Mouse (Mus musculus) layer of hippocampus, adult 2 months (tissue): ENCODE measurements around the gene H6pd. TPM values are rescaled to one million over a fixed set of nuclear protein-coding genes. Genes with fewer than 3 reads are reported as not detected.

Experiments used
- DNase-seq, 2 experiments: peaks; one replicate each; pipeline ENCODE4 v3.0.0; 2022; ENCODE audit warnings: low spot score in 2 of 2
- H3K27ac ChIP-seq: fragments of 200-600 bp; 2 replicates; pipeline ENCODE4 v1.8.1; 2022
- H3K4me3 ChIP-seq: fragments of 200-600 bp; 2 replicates; pipeline ENCODE4 v1.8.1; 2022; ENCODE audit warnings: mild to moderate bottlenecking
- CTCF ChIP-seq: fragments of 200-600 bp; conservative IDR thresholded peaks from 2 replicates; pipeline ENCODE4 v1.8.1; 2022; ENCODE audit warnings: antibody characterized with exemption, mild to moderate bottlenecking, moderate library complexity
- total RNA-seq, 2 experiments: library from RNA; stranded (reverse); gene quantifications; 2 replicates each; pipeline ENCODE4 v1.2.3; 2021

Gene H6pd
- total RNA-seq, 2 experiments from 2014 or later, result 9.5 to 11.1 TPM

- Histone ChIP-seq H3K27ac (peak within 1 kb of the TSS; percentile 89), H3K4me3 (peak within 1 kb of the TSS; percentile 93)
- DNase-seq, result peak; percentile 96 to 97
- TF ChIP-seq CTCF, result 0 out of 2 replicates have a peak, but pooled peaks have one; percentile 8
Observed at GRCm38 (mm10) chr4:149954893-149955439, 53.9 kb downstream of the H6pd start, which contains the start of gene Spsb1. Gene Spsb1 (minus strand): TSS chr4:149955043.

GRCm38 (mm10) chr4:149953621-149954481 lies 55.0 kb downstream of the H6pd start:
- Histone ChIP-seq H3K4me3 (peak overlapping the region; percentile 93), H3K27ac (peak overlapping the region; percentile 89)
- TF ChIP-seq CTCF, result no peak
- DNase-seq, result peak; percentile 22 to 57

DNA sequence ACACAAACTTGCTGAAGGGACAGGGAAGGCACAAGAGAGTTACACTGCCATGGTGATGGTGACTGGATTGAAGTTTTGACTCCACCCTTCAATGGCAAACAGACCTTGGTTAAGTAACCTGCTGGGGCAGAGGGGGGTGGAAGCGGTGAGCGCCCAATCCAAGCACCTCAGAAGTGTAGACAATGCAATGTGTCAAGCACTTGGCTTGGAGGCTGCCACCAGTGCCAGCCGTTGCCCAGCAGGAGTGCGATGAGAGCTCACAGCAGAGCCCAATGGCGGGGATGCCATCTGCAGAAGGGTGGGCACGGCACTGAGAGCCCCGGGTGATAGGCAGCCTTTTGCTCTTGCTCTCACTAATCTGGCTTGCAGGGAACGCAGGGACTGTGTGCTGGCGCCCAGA lies 56.6 kb downstream of the H6pd start:
- no peak for DNase-seq
- Histone ChIP-seq H3K4me3 (peak overlapping the region; percentile 13; the same call in 1 of the 2 replicates), H3K27ac (0 out of 2 replicates have a peak overlapping the region, but pooled peaks have one; percentile 10)
- no peak for TF ChIP-seq CTCF

DNA sequence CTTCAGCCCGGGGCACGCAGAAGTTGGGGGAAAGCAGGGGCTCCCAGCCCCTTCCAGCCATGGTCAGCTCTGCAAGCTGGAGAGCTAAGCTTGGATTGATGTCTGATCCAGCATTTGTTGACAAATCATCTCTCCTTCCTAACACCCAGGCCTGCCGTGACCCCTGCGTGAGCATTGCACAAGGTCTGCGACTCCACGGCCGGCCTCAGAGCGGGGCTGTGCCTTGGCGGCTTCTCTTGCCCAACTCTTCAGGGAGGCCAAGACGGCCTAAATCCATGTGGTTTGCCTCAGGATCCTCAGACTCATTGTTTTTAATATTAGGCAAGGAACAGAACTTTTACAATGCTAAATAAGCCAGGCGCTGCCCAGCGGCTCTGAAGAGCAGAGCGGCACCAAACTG lies 57.6 kb downstream of the H6pd start:
- no peak for TF ChIP-seq CTCF
- no peak for DNase-seq
- H3K27ac ChIP-seq, result no peak overlapping the region
- H3K4me3 ChIP-seq, result no peak overlapping the region

GRCm38 (mm10) chr4:149949691-149950090 lies 59.1 kb downstream of the H6pd start:
- DNase-seq, result no peak
- no peak for TF ChIP-seq CTCF
- no peak overlapping the region for H3K27ac ChIP-seq
- no peak overlapping the region for H3K4me3 ChIP-seq

GRCm38 (mm10) chr4:149948119-149948518 lies 60.7 kb downstream of the H6pd start:
- TF ChIP-seq CTCF, result no peak
- Histone ChIP-seq H3K4me3 (no peak overlapping the region), H3K27ac (no peak overlapping the region)
- no peak for DNase-seq

DNA sequence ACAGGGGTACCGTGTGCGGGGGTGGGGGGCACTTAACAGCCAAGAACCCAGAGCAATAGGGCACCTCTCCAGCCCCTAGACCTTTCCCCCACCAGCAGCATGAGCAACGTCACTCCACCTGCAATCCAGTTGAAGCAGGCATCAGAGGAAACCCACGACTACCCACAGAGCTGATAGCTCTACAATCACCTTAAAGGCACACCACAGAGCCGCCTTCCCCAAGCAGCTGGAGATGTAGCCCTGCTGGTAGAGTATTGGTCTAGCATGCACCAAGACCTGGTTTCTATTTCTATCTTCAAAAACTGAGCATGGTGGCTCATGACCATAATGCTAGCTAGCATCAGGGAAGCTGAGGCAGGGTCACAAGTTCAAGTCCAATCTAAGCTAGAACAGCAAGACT lies 61.4 kb downstream of the H6pd start:
- no peak overlapping the region for H3K4me3 ChIP-seq
- DNase-seq, result no peak
- no peak; the same call in 1 of the 2 replicates for TF ChIP-seq CTCF
- no peak overlapping the region for H3K27ac ChIP-seq

DNA sequence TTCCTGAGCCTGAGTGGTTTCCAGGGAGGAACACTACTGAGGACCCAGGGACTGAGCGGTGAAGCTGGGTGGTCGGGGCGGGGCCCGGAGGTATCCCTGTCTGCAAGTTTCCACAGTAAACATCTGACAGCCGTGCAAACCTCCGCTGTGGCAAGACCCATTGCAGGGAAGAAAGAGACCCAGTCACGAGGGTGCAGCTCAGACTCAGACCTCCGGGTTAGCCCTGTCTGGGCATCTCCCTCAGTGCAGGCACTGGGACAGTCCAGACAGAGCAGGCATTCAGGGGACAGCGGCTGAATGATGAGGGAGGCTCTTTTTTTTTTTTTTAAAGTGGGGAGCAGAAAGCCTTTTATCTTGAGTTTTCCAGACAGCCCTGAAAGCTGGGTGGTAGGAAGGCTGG lies 63.6 kb downstream of the H6pd start:
- peak overlapping the region; percentile 43; the same call in 1 of the 2 replicates for H3K27ac ChIP-seq
- no peak for TF ChIP-seq CTCF
- no peak overlapping the region for H3K4me3 ChIP-seq
- DNase-seq, result no peak

DNA sequence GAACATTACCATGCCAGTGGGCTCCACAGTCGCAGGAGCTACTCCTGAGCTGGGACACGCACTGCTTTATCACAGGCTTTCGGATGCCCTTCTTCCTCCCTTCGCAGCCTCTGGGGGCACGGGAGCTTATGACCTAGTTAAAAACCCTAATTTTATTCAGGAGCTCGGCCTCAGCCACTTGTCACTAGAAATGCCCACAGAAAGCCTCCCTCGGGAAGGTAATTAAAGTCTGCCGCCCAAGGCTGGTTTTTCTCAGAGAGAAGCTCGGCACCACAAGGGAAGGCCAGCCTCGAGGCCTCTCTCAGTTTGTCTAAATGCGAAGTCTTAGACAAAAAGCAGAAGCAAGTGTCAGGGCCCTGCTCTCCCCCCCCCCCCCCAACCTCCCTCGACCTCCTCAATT lies 64.6 kb downstream of the H6pd start:
- no peak for TF ChIP-seq CTCF
- DNase-seq, result no peak

GRCm38 (mm10) chr4:149942831-149943741 lies 65.7 kb downstream of the H6pd start:
- Histone ChIP-seq H3K4me3 (peak overlapping the region; percentile 6; the same call in 1 of the 2 replicates), H3K27ac (peak overlapping the region; percentile 11; the same call in 1 of the 2 replicates)
- no peak for TF ChIP-seq CTCF
- DNase-seq, result no peak

More for the DNA sequence above, 64.6 kb downstream of the H6pd start:
- no peak overlapping the region for H3K27ac ChIP-seq
- no peak overlapping the region for H3K4me3 ChIP-seq

GRCm38 (mm10) chr4:149941067-149941755 lies 67.6 kb downstream of the H6pd start:
- TF ChIP-seq CTCF, result no peak
- DNase-seq, result no peak
- Histone ChIP-seq H3K4me3 (no peak overlapping the region), H3K27ac (no peak overlapping the region)

DNA sequence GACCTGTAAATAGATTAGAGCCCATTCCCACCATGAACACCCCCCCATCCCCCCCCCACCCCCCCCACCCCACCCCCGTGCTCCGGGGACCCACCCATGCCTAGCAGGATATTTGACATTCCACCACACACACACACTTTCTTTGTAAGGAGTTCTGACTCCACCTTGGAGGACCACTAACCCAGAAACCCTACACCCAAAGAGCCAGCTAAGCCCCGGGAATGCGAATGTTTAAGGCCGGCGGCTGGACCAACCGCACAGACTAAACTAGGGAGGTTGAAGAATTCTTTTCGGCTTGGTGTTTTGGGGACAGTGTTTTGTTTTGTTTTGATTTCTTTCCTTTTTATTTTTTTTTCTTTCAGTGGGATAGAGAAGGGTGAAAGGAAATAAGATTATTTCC lies 70.1 kb downstream of the H6pd start:
- Histone ChIP-seq H3K27ac (no peak overlapping the region), H3K4me3 (no peak overlapping the region)
- DNase-seq, result no peak
- TF ChIP-seq CTCF, result no peak
